Mouse (Mus musculus) liver, embryonic 13.5 days (tissue): ENCODE results near the gene Hist1h2ae. TPM values are rescaled to one million over a fixed set of nuclear protein-coding genes. Genes with fewer than 3 reads are reported as not detected.
"Not testable (repeated sequence)": the region's sequence is repeated elsewhere in the genome, so short reads cannot be mapped to it uniquely, and the experiment has no call there.

ENCODE experiments used
- ATAC-seq: fragments of 200-750 bp; cut with Nextera tagmentation; 2 replicates; pipeline ENCODE4 v1.8.0; 2017; ENCODE audit warnings: low read depth, mild to moderate bottlenecking, moderate number of reproducible peaks, moderate library complexity
- DNase-seq: peaks from one replicate; pipeline ENCODE4 v3.0.0; 2022
- H3K27ac ChIP-seq: fragments of 300-500 bp; sonication (generic); 2 replicates; pipeline ENCODE4 v1.5.1; 2015; ENCODE audit warnings: moderate library complexity, mild to moderate bottlenecking, inconsistent platforms
- H3K27me3 ChIP-seq: fragments of 300-500 bp; sonication (generic); 2 replicates; pipeline ENCODE4 v1.6.1; 2015; ENCODE audit warnings: mild to moderate bottlenecking, inconsistent platforms
- H3K36me3 ChIP-seq: fragments of 300-500 bp; sonication (generic); 2 replicates; pipeline ENCODE4 v1.6.1; 2015; ENCODE audit warnings: mild to moderate bottlenecking, inconsistent platforms
- H3K4me1 ChIP-seq: fragments of 300-500 bp; sonication (generic); replicated peaks from 2 replicates; pipeline ENCODE4 v1.6.1; 2015; ENCODE audit warnings: inconsistent platforms
- H3K4me2 ChIP-seq: fragments of 300-500 bp; sonication (generic); 2 replicates; pipeline ENCODE4 v1.6.1; 2015; ENCODE audit warnings: inconsistent platforms, mild to moderate bottlenecking, moderate library complexity
- H3K4me3 ChIP-seq: fragments of 300-500 bp; sonication (generic); replicated peaks from 2 replicates; pipeline ENCODE4 v1.5.1; 2015; ENCODE audit warnings: mild to moderate bottlenecking, inconsistent platforms
- H3K9ac ChIP-seq: fragments of 300-500 bp; sonication (generic); 2 replicates; pipeline ENCODE4 v1.6.1; 2015; ENCODE audit warnings: mild to moderate bottlenecking, inconsistent platforms
- H3K9me3 ChIP-seq: fragments of 300-500 bp; sonication (generic); replicated peaks from 2 replicates; pipeline ENCODE4 v1.6.1; 2016; ENCODE audit warnings: inconsistent platforms
- WGBS: fragments of 180-500 bp; shearing (Covaris S2); methylation state at CpG from one replicate; pipeline ENCODE4 v1.1.7; 2015; ENCODE audit not compliant: insufficient replicate concordance; 5-methylcytosine and 5-hydroxymethylcytosine counted together
- polyA plus RNA-seq: library from polyadenylated mRNA; unstranded; fragments of >200 nt; fragmentation: Nextera tagmentation; extraction: Ambion mirVana; gene quantifications from 2 replicates; pipeline ENCODE4 v1.2.1, GENCODE M21; 2015

Hist1h2ae gene
- polyA plus RNA-seq, 1 experiment from 2014 or later: 121 TPM

DNA sequence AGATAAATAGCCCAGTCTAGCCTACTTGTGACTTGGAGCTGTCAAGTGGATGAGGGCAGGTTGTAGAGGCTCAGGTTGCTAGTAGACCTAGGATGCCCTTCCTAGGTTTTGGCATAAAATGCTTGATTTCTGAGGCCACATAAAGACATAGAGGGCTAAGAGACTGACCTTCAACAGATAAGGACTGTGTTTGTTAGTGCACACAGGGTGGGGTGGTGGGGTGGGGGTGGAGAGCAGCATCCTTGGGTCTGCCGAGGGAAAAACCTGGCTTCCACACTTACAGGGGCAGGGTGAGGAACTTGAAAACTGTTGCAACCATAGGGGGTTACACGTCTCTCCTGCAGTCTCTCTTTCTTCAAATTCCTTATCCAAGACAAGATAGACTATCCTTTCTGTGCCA, 24.2 kb upstream of the Hist1h2ae start:
- H3K4me1 ChIP-seq: peaks cover 52% of the 10 kb centered on the region
- peak overlapping the region; percentile 96 for H3K27ac ChIP-seq
- 27% methylated on average over 2 of the region's 2 CpGs for WGBS

DNA sequence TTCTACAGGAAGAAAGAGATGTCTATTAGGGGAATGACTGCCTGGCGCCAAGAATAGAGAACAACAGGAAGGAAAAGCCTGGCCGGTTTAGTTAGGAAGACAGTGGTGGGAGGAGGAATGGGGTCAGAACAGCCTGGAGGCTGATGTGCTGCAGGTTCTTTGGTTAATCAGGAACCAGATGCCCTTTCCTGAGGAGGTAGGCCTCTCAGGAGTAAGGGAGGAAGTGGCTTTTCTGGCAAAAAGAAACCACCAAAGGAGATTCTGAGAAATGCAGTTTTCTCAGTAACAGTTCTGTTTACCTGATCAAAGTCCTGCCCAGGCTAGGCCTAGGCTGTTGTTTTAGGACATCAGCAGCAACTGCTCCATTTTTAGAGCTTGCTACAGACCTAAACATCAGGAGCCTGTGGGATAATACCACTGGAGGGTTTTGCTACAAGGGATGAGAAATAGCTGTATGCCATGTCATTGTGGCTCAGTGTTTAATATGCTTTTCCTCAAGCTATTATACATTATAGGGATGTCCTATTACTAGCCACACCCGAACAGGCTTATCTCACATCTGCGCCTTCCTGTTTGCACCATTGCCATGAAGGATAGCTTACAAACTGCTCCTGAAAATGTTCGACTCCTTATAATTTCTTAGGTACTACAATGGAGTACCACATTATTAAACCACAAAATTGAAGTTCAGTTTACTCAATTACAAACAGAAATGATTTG, 22.2 kb upstream of the Hist1h2ae start:
- no peaks in the 10 kb centered on the region for H3K36me3 ChIP-seq
- no peak overlapping the region for H3K4me3 ChIP-seq
- H3K4me2 ChIP-seq: peak overlapping the region; percentile 9; the same call in 1 of the 2 replicates
- peaks cover 61% of the 10 kb centered on the region for H3K4me1 ChIP-seq
- ATAC-seq (0 out of 2 replicates have a peak, but pooled peaks have one; percentile 30), DNase-seq (no peak)
- H3K9ac ChIP-seq: peak overlapping the region; percentile 56
- H3K27ac ChIP-seq: peak overlapping the region; percentile 80
- no peaks in the 10 kb centered on the region for H3K9me3 ChIP-seq
- H3K27me3 ChIP-seq: no peaks in the 10 kb centered on the region
- WGBS: 20% methylated on average over 5 of the region's 5 CpGs

More for the DNA sequence above, 24.2 kb upstream of the Hist1h2ae start:
- peak overlapping the region; percentile 38 for H3K4me2 ChIP-seq
- DNase-seq (no peak), ATAC-seq (peak; percentile 52)
- H3K9ac ChIP-seq: peak overlapping the region; percentile 71
- H3K4me3 ChIP-seq: no peak overlapping the region
- H3K27me3 ChIP-seq: no peaks in the 10 kb centered on the region
- no peaks in the 10 kb centered on the region for H3K9me3 ChIP-seq
- H3K36me3 ChIP-seq: no peaks in the 10 kb centered on the region

DNA sequence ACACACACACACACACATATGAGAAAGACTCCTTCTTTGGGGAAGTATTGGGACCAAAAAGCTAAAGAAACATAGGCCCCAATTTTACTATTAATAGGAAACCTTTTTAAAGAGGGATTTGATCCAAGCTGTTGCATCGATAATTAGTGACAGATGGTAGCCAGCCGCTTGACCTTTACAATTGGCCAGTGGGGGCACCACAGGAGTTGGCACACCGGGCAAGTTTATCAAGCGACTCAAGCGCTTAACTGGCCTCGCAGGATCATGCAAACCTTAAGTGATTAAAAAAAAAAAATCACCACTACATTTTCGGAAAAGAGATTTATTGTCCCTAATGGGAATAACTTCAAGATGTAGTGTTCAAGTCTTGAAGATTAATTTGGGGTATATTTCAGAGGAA, 21.6 kb upstream of the Hist1h2ae start:
- no peak overlapping the region for H3K4me3 ChIP-seq
- no peak for DNase-seq
- no peaks in the 10 kb centered on the region for H3K9me3 ChIP-seq
- H3K9ac ChIP-seq: peak overlapping the region; percentile 56; the same call in 1 of the 2 replicates
- no peaks in the 10 kb centered on the region for H3K27me3 ChIP-seq
- H3K36me3 ChIP-seq: no peaks in the 10 kb centered on the region
- H3K4me1 ChIP-seq: peaks cover 61% of the 10 kb centered on the region
- peak overlapping the region; percentile 80 for H3K27ac ChIP-seq
- 71% methylated on average over 7 of the region's 7 CpGs for WGBS
- no peak overlapping the region for H3K4me2 ChIP-seq
- no peak for ATAC-seq

DNA sequence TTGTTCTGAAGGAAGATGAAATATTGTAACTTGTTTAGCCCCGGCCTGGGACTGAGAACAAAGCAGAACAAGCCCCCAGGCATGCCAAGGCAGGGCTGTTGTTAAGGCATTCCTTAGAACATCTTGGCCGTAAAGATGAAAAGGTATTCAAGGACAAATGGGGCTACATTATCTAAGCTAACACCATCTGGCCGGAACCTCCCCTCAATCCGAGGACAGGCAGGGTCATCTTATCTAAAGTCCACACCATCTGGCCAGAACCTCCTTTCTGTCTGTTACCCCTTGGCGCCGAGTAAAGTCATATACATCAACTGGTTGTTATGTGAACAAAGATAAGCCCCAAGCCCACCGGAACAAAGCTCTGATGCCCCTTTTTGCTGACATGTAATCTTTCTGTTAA, 20.9 kb upstream of the Hist1h2ae start:
- H3K4me3 ChIP-seq, DNase-seq, H3K36me3 ChIP-seq, ATAC-seq, H3K4me2 ChIP-seq, H3K9ac ChIP-seq, H3K9me3 ChIP-seq, H3K27ac ChIP-seq, H3K27me3 ChIP-seq: not testable (repeated sequence)
- 61% methylated on average over 7 of the region's 7 CpGs for WGBS
- H3K4me1 ChIP-seq: peaks cover 58% of the 10 kb centered on the region

DNA sequence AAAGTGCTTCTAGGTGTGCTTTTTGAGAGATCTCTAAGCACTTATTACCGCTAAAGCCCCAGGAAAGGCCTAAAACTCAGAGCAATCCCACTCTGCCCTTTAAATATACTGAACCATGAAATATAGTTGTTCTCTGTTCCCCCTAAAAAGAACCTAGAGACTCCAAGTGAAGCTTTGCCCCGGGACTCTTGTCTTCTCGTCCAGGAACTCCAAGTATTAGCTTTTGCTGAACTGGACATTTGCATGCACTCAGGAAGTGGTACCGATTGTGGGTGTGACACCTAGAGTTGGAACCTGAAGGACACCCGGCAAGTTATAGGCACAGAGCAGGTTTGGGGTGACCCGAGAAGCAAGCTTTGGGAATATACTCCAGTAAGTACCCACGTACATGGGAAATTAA, 20.2 kb upstream of the Hist1h2ae start:
- Histone ChIP-seq H3K4me3 (no peak overlapping the region), H3K4me1 (peaks cover 56% of the 10 kb centered on the region), H3K4me2 (no peak overlapping the region), H3K9me3 (no peaks in the 10 kb centered on the region), H3K27ac (no peak overlapping the region), H3K27me3 (no peaks in the 10 kb centered on the region), H3K9ac (no peak overlapping the region), H3K36me3 (no peaks in the 10 kb centered on the region)
- ATAC-seq: no peak
- WGBS: 87% methylated on average over 7 of the region's 7 CpGs
- no peak for DNase-seq

DNA sequence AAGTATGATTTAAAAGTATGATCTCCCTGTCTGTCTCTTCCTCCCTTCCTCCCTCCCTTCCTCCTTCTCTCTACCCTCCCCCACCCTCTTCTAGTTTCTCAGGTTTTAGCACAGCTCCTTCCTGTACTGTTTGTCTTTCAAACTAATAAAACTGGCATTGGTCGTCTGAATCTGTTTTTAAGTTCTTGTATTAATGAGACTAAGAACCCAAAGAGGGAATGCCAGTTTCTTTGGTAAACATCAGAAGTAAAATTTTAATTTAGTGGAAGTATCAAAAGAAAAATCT, 15.9 kb upstream of the Hist1h2ae start:
- Histone ChIP-seq H3K9ac (peak overlapping the region; percentile 77), H3K27me3 (no peaks in the 10 kb centered on the region), H3K4me3 (peak overlapping the region; percentile 36), H3K4me1 (peaks cover 47% of the 10 kb centered on the region), H3K4me2 (peak overlapping the region; percentile 71), H3K9me3 (no peaks in the 10 kb centered on the region), H3K36me3 (no peaks in the 10 kb centered on the region), H3K27ac (peak overlapping the region; percentile 100)
- ATAC-seq: no peak
- WGBS: 0% methylated on average over 1 of the region's 1 CpGs
- no peak for DNase-seq

DNA sequence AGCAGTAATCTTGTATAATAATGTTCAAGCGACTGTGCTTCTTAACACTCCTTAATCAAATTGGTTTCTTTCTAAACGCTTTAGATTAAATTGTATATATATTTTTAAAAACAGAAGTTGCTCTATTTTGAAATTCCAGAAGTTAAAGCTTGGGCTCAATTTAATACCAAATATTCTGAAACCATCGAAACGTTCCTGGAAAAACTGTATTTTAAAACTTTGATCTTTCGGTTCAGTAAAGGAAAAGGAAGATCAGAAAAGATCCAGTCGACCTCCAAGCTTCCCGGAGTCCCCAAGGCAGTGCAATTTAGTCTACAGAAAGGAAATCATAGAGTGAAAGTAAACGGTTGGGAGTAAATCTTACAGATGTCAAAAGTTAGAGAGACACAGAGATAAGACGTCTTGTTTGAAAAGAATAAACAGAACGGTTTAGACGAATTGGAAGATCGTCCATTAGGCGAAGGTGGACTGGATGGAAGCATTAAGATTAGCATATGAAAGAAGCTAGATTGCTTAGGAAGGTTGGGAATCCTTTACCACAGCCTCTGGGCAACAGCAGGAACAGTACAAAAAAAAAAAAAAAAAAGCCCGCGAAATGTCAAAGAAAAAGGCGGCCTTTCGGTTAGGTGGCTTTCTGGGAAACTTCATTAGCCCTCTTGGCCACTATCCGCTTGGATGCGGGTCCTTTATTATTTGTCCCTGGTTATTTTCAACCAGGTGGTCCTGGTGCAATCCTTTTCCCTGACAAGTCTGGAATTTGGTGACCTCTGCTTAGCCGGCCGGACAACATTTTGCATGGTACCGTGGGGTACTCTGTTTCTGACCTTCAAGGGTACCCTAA, 15.3 kb upstream of the Hist1h2ae start:
- peak; percentile 18 for DNase-seq
- no peaks in the 10 kb centered on the region for H3K36me3 ChIP-seq
- peak overlapping the region; percentile 77 for H3K9ac ChIP-seq
- WGBS: 3% methylated on average over 22 of the region's 22 CpGs
- H3K9me3 ChIP-seq: no peaks in the 10 kb centered on the region
- H3K4me2 ChIP-seq: peak overlapping the region; percentile 71
- no peak for ATAC-seq
- peaks cover 49% of the 10 kb centered on the region for H3K4me1 ChIP-seq
- no peaks in the 10 kb centered on the region for H3K27me3 ChIP-seq
- peak overlapping the region; percentile 100 for H3K27ac ChIP-seq
- peak overlapping the region; percentile 63 for H3K4me3 ChIP-seq

DNA sequence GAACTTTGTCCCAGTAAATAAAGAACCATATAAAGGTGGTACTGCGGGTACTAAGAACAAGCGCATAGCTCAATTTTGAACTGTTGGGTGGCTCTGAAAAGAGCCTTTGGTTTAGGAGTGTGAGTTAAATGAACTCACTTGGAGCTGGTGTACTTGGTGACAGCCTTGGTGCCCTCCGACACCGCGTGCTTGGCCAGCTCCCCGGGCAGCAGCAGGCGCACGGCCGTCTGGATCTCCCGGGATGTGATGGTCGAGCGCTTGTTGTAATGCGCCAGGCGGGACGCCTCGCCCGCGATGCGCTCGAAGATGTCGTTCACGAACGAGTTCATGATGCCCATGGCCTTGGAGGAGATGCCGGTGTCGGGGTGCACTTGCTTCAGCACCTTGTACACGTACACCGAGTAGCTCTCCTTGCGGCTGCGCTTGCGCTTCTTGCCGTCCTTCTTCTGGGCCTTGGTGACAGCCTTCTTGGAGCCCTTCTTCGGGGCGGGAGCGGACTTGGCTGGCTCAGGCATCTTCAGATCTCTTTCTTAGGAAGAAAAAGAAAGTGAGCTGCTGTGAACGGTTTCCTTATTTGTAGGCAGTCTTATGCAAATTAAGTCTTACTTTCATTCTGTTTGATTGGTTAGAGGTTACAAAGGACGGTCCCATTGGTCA, 14.6 kb upstream of the Hist1h2ae start:
- H3K4me3 ChIP-seq: peak overlapping the region; percentile 63
- under 1% methylated on average over 34 of the region's 36 CpGs for WGBS

DNA sequence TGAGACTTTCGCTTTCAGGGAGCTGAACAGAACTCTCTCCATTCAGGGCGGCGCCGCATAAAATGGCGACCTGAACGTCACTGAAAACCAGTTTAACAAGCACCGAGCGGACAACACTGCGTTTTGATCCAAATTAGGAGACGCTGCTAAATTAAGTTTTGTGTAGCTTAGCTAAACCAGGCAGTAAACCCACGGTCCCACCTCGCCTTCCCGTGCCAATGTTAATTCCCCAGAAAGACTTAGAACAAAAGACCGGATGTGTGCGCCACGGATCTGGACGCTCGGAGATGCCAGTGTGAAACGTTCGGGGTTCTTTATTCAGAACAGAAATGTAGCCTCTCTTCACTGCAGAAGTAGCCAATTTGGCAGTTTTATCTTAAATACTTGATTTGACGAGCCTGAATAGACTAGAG, 14.0 kb upstream of the Hist1h2ae start:
- H3K9ac ChIP-seq: peak overlapping the region; percentile 88
- peak overlapping the region; percentile 63 for H3K4me3 ChIP-seq
- no peaks in the 10 kb centered on the region for H3K27me3 ChIP-seq
- WGBS: under 1% methylated on average over 21 of the region's 21 CpGs
- H3K4me2 ChIP-seq: peak overlapping the region; percentile 79
- peaks cover 62% of the 10 kb centered on the region for H3K4me1 ChIP-seq
- peak; percentile 68 for DNase-seq
- peak overlapping the region; percentile 100 for H3K27ac ChIP-seq
- H3K9me3 ChIP-seq: no peaks in the 10 kb centered on the region
- ATAC-seq: peak; percentile 2
- no peaks in the 10 kb centered on the region for H3K36me3 ChIP-seq

More for the DNA sequence above, 14.6 kb upstream of the Hist1h2ae start:
- H3K27me3 ChIP-seq, H3K36me3 ChIP-seq, H3K9me3 ChIP-seq: not testable (repeated sequence)
- H3K27ac ChIP-seq: peak overlapping the region; percentile 100
- H3K4me2 ChIP-seq: peak overlapping the region; percentile 79
- DNase-seq: peak; percentile 86
- H3K4me1 ChIP-seq: peaks cover 57% of the 10 kb centered on the region
- H3K9ac ChIP-seq: peak overlapping the region; percentile 88
- ATAC-seq: peak; percentile 76

DNA sequence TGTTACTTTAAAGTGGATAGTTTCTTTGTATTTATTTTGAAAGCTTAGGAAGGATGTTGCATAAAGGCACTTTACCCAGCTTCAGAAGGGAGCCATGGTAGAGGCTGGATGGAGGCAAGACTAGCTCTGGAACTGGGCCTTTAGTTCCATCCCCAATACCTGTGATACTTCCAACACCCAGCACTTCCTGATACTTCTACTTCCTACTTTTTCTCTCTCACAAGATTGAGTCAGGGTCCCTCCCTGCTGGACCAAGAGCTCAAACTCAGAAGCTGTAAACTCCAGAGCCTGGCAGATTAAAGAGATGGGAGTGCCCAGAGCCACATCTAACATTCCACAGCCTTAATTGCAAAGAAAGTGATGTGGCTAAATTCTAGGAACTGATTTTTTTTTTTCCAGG, 13.3 kb upstream of the Hist1h2ae start:
- ATAC-seq (no peak), DNase-seq (peak; percentile 13)
- Histone ChIP-seq H3K9me3 (no peaks in the 10 kb centered on the region), H3K4me2 (peak overlapping the region; percentile 79), H3K27me3 (no peaks in the 10 kb centered on the region), H3K9ac (peak overlapping the region; percentile 88), H3K4me1 (peaks cover 62% of the 10 kb centered on the region), H3K36me3 (no peaks in the 10 kb centered on the region), H3K4me3 (peak overlapping the region; percentile 63), H3K27ac (peak overlapping the region; percentile 100)

DNA sequence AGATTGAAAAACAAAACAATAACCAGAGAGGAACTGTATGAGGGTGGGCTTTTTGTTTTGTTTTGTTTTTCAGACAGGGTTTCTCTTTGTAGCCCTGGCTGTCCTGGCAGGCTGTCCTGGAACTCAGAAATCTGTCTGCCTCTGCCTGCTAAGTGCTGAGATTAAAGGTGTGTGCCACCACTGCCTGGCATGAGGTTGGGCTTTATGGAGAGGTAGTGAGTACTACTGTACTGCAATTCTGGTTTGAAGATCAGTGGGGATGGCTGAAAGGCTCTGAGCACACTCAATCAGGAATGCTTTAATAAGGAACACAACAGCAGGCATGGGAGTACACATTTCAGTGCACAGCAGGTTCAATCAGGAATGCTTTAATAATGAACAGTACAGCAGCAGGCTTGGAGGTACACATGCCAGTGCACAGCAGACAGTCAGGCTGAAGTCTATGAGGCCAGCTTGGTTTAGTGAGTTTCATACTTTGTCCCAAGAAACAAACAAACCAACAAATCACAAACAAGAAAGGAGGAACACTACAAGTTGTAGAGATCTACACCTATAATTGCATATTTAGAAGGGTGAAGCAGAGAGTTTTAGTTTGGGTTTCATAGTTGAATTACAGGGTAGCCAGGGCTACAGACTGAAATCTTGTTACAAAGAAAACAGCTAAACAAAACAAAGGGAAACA, 12.5 kb upstream of the Hist1h2ae start:
- peak overlapping the region; percentile 78 for H3K4me2 ChIP-seq
- ATAC-seq: no peak
- peak overlapping the region; percentile 100 for H3K27ac ChIP-seq
- peak overlapping the region; percentile 88 for H3K9ac ChIP-seq
- H3K9me3 ChIP-seq: no peaks in the 10 kb centered on the region
- DNase-seq: no peak
- no peaks in the 10 kb centered on the region for H3K27me3 ChIP-seq
- H3K36me3 ChIP-seq: no peaks in the 10 kb centered on the region
- peak overlapping the region; percentile 63 for H3K4me3 ChIP-seq
- H3K4me1 ChIP-seq: peaks cover 60% of the 10 kb centered on the region
